Mouse (Mus musculus): Measurements from ENCODE around the gene 5730455P16Rik. TPM values are rescaled to one million over a fixed set of nuclear protein-coding genes. Genes with fewer than 3 reads are reported as not detected.

Gene 5730455P16Rik
- polyA plus RNA-seq, 1 experiment: 5.0 TPM

DNA sequence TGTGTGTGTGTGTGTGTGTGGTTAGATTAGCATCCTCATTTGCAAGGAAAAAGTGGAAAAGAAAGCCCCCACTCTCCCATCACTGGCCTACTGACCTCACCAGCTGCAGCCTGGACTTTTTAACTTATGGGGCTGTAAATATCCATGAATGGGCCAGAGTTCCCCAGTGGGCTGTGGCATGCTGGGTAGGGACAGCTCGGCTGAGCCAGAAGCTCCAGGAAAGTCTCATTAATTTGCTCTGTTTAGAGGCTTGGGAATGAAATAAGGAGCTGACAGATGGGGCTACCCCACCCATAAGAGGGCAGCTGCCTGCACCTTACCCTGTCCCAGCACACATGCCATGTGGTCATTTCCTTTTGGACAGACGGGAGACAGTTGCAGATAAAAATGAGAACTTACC, 65.8 kb downstream of the 5730455P16Rik start:
- no peaks in the 10 kb centered on the region for H3K4me1 ChIP-seq (ENCODE audit: control insufficient read depth, insufficient read depth, low read length)
- 38% methylated on average over 2 of the region's 2 CpGs for WGBS
- TF ChIP-seq POLR2A (IDR thresholded peaks at IDR 0.05; ENCODE audit: low read depth, low read length) (no peak), CTCF (conservative IDR thresholded peaks at IDR 0.05; ENCODE audit: insufficient read depth, insufficient read length, low read depth, low read length) (no peak)
- H3K27me3 ChIP-seq (replicated peaks; ENCODE audit: control insufficient read depth, insufficient read depth, low read length): no peaks in the 10 kb centered on the region
- DNase-seq: no peak
- H3K4me3 ChIP-seq (ENCODE audit: insufficient read depth, low read depth, low read length): no peak overlapping the region
- H3K36me3 ChIP-seq (ENCODE audit: control insufficient read depth, insufficient read depth, low read length): no peaks in the 10 kb centered on the region
- H3K27ac ChIP-seq (ENCODE audit: insufficient read depth, low read depth, low read length): no peak overlapping the region

DNA sequence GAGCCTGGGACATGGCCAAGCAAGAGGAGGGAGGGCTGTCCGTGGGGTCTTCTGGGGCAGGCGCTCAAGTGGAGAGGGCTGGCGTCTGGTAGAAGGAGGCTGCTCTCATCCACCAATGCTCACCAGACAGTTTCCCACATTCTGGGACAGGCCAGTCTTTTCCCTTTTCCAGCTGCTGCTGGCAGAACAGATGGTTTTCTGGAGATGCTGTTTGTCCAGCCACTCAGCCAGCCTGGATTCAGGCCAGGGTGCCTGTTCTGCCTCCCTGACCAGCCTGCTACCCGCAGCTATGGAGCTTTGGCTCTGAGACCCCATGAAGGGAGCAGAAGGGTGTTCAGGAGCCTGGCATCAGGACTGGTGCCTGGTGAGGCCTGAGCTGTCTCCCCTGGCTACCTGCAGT, 66.6 kb downstream of the 5730455P16Rik start:
- no peak for DNase-seq
- no peak overlapping the region for H3K4me3 ChIP-seq (ENCODE audit: insufficient read depth, low read depth, low read length)
- H3K4me1 ChIP-seq (ENCODE audit: control insufficient read depth, insufficient read depth, low read length): no peaks in the 10 kb centered on the region
- H3K36me3 ChIP-seq (ENCODE audit: control insufficient read depth, insufficient read depth, low read length): no peaks in the 10 kb centered on the region
- no peaks in the 10 kb centered on the region for H3K27me3 ChIP-seq (replicated peaks; ENCODE audit: control insufficient read depth, insufficient read depth, low read length)
- TF ChIP-seq CTCF (conservative IDR thresholded peaks at IDR 0.05; ENCODE audit: insufficient read depth, insufficient read length, low read depth, low read length): no peak
- no peak for TF ChIP-seq POLR2A (IDR thresholded peaks at IDR 0.05; ENCODE audit: low read depth, low read length)
- 61% methylated on average over 4 of the region's 4 CpGs for WGBS
- no peak overlapping the region for H3K27ac ChIP-seq (ENCODE audit: insufficient read depth, low read depth, low read length)

Other genes starting within 250 kb of the 5730455P16Rik start
- 10.2 and 12.3 TPM in 2 replicates for gene Tefm, start 235.9 kb downstream of the 5730455P16Rik start, polyA plus RNA-seq (2012; rRNA removed)
- 25.9 and 26.8 TPM in 2 replicates for gene Adap2, start 223.9 kb downstream of the 5730455P16Rik start, polyA plus RNA-seq (2012; rRNA removed)
- gene Rnf135, start 194.2 kb downstream of the 5730455P16Rik start, polyA plus RNA-seq (2012; rRNA removed): 7.0 and 7.6 TPM in 2 replicates
- gene Rhot1, start 169.0 kb downstream of the 5730455P16Rik start, polyA plus RNA-seq (2012; rRNA removed): 13.7 and 18.3 TPM in 2 replicates
- gene Rhbdl3, start 77.1 kb downstream of the 5730455P16Rik start, polyA plus RNA-seq (2012; rRNA removed): 2.6 and 2.8 TPM in 2 replicates
- 66.8 and 72.8 TPM in 2 replicates for gene Zfp207, start 5.2 kb upstream of the 5730455P16Rik start, polyA plus RNA-seq (2012; rRNA removed)
- gene Psmd11, start 50.6 kb upstream of the 5730455P16Rik start, polyA plus RNA-seq (2012; rRNA removed): 52.8 and 53.4 TPM in 2 replicates
- 0.53 and 1.0 TPM in 2 replicates for gene Cdk5r1, start 99.0 kb upstream of the 5730455P16Rik start, polyA plus RNA-seq (2012; rRNA removed)

Data from kidney, adult 2 months (tissue).